In genomic region chr7:24967966-24968365, GRCm38 (mm10) we compare ENCODE assay signal across 26 mouse cellular contexts. TPM values are rescaled to one million over a fixed set of nuclear protein-coding genes. Genes with fewer than 3 reads are reported as not detected.
A peak's percentile ranks its signal among the peaks of the same experiment; 100 is the strongest.
DNase-seq lines count a peak whose midpoint lies in the region; TF ChIP-seq lines count a peak whose summit lies in the region.
"Had no signal": no experiment of that assay in that cellular context is flagged by ENCODE, and none has a peak within 500 bp of the region (broad histone marks: within the 10 kb centered on the region; RNA-seq: fewer than 3 reads in every experiment).

No protein-coding gene starts in this region.

- H3K4me1 ChIP-seq in cerebellum, adult 2 months (ENCODE audit: control insufficient read depth, insufficient read depth, low read length) = peaks cover 39% of the 10 kb centered on the region

- DNase-seq in cerebellum, adult 11-12 months = peak; percentile 56
- DNase-seq in cerebellum, postnatal 4 days (ENCODE audit: low spot score in 2 of 2) = no peak
- no peak for DNase-seq in cerebellum, adult 2 months
- no peak for DNase-seq in cerebellum, postnatal 25 days
- peak; percentile 59 for DNase-seq in cerebellum, adult 9-11 months
- DNase-seq in cerebellum, postnatal 14 days = no peak
- DNase-seq in heart, adult 11 months = peak; percentile 83
- DNase-seq in heart, postnatal 10 days = no peak
- DNase-seq: adrenal gland, adult 2 months; adrenal gland, adult 8-10 months; adrenal gland, postnatal 10 days; adrenal gland, postnatal 14 days; adrenal gland, postnatal 25 days; adrenal gland, postnatal 36 days; B cell, adult 2 months; cerebellum, adult 11 months had no signal

- peak overlapping the region; percentile 92 for H3K27ac ChIP-seq in cerebellum, adult 2 months (ENCODE audit: insufficient read depth, low read length)

- intact Hi-C loops in heart, postnatal 10 days (cut with DNase I) = loop anchor here (5.0 kb wide), 1 partner anchor 151 kb away; no protein-coding TSS in a partner anchor

- 88% methylated on average over 8 of the region's 8 CpGs for WGBS in cerebellum, adult 2 months

- no peaks in the 10 kb centered on the region for H3K27me3 ChIP-seq in cerebellum, adult 2 months (ENCODE audit: control insufficient read depth, insufficient read depth, low read length)
- H3K27me3 ChIP-seq: CH12.LX, Patski had no signal

- no peak overlapping the region for H3K4me3 ChIP-seq in cerebellum, adult 2 months (replicated peaks; ENCODE audit: insufficient read depth, low read depth, low read length)

- no peak for TF ChIP-seq CTCF in cerebellum, adult 2 months (IDR thresholded peaks at IDR 0.05; ENCODE audit: borderline replicate concordance, insufficient read depth, low read depth, low read length)

- TF ChIP-seq POLR2A in cerebellum, adult 2 months (IDR thresholded peaks at IDR 0.05; ENCODE audit: borderline replicate concordance, insufficient read depth, low read length) = no peak

RNA-seq across cellular contexts. Expression of gene Rabac1, which starts 4.6 kb away (rescaled TPM):
- polyA plus RNA-seq in cerebellum, adult 2 months (2012; rRNA removed) = 637 and 648 TPM in 2 replicates
- 100 to 1,000 TPM; 292 to 300 TPM for total RNA-seq in heart, postnatal 10 days (2021)

RNA-seq across cellular contexts. Expression of gene Gm4881, which starts 23.7 kb away (rescaled TPM):
- 1.00 and 1.4 TPM in 2 replicates for polyA plus RNA-seq in cerebellum, adult 2 months (2012; rRNA removed)
- total RNA-seq in heart, postnatal 10 days (2021) = not detected
- total RNA-seq: adrenal gland, adult 18-20 months; adrenal gland, adult 2 months; adrenal gland, adult 8-10 months; adrenal gland, postnatal 10 days; adrenal gland, postnatal 14 days; adrenal gland, postnatal 25 days; adrenal gland, postnatal 36 days; adrenal gland, postnatal 4 days; CH12.LX; ES-E14; G1E; MEL had no signal
- polyA plus RNA-seq: activated CD4-positive, CD25-positive, alpha-beta regulatory T cell, adult 4 months; adrenal gland, adult 2 months; C2C12; CD4-positive, CD25-positive, alpha-beta regulatory T cell, adult 4 months; G1E; Patski had no signal

RNA-seq across cellular contexts. Expression of gene Atp1a3, which starts 37.8 kb away (rescaled TPM):
- polyA plus RNA-seq in cerebellum, adult 2 months (2012; rRNA removed) = 1,466 and 1,473 TPM in 2 replicates
- under 1 TPM; 0.43 to 0.72 TPM for total RNA-seq in heart, postnatal 10 days (2021)

Comparison
In these comparisons a context has a peak if more than half of its experiments do, and no peak if none do; other contexts are left out.
1. DNase-seq: peak in cerebellum, adult 11-12 months (single experiment), cerebellum, adult 9-11 months (single experiment) and heart, adult 11 months (single experiment); none in cerebellum, postnatal 4 days (0 of 2), cerebellum, adult 2 months (0 of 2), cerebellum, postnatal 25 days (0 of 2), cerebellum, postnatal 14 days (0 of 2) and heart, postnatal 10 days (0 of 2).